Mouse (Mus musculus) MEL (cell line): ENCODE measurements at regions not wholly inside any gene's neighbourhood (a gene's known extent, or its start where the extent isn't known, plus 50 kb on each side); places are given as distances from the start of the nearest gene placed in this dataset.

Source experiments
- DNase-seq: peaks from one replicate; pipeline ENCODE4 v3.0.0; 2011; ENCODE audit warnings: low read depth, low spot score
- H3K27ac ChIP-seq: 2 replicates; pipeline ENCODE4 v1.5.1; 2012; ENCODE audit warnings: low read depth, mild to moderate bottlenecking, control low read depth, low read length, moderate library complexity; ENCODE audit not compliant: control insufficient read depth
- H3K27me3 ChIP-seq, 2 experiments: fragments of 150-350 bp in 1 of 2; sonication (generic) in 1 of 2; 2 replicates each; pipeline ENCODE4 v1.6.1; 2012; ENCODE audit warnings: low read length in 2 of 2, mild to moderate bottlenecking in 2 of 2, improper control_type of control experiment in 1 of 2, moderate library complexity in 1 of 2; ENCODE audit not compliant: insufficient read depth in 2 of 2, control insufficient read depth in 1 of 2
- H3K36me3 ChIP-seq, 2 experiments: 2 replicates each; pipeline ENCODE4 v1.6.1; 2012 to 2014; ENCODE audit warnings: low read length in 2 of 2, improper control_type of control experiment in 1 of 2, inconsistent platforms in 1 of 2, mild to moderate bottlenecking in 1 of 2; ENCODE audit not compliant: insufficient read depth in 2 of 2, control insufficient read depth in 1 of 2
- H3K4me1 ChIP-seq, 2 experiments: fragments of 150-350 bp in 1 of 2; sonication (generic) in 1 of 2; 2 replicates each; pipeline ENCODE4 v1.6.1; 2012; ENCODE audit warnings: low read length in 2 of 2, improper control_type of control experiment in 1 of 2, mild to moderate bottlenecking in 1 of 2; ENCODE audit not compliant: insufficient read depth in 2 of 2, control insufficient read depth in 1 of 2
- H3K4me3 ChIP-seq, 2 experiments: fragments of 150-350 bp in 1 of 2; sonication (generic) in 1 of 2; 2 replicates each; pipeline ENCODE4 v1.5.1; 2012; ENCODE audit warnings: low read depth in 2 of 2, low read length in 2 of 2, mild to moderate bottlenecking in 2 of 2, moderate library complexity in 2 of 2, control low read depth in 1 of 2, improper control_type of control experiment in 1 of 2; ENCODE audit not compliant: control insufficient read depth in 1 of 2, insufficient read depth in 1 of 2
- H3K79me2 ChIP-seq: 2 replicates; pipeline ENCODE4 v1.6.1; 2012; ENCODE audit warnings: mild to moderate bottlenecking, low read length, moderate library complexity; ENCODE audit not compliant: control insufficient read depth, poor library complexity, insufficient read depth
- H3K9ac ChIP-seq: 2 replicates; pipeline ENCODE4 v1.6.1; 2012; ENCODE audit warnings: low read depth, mild to moderate bottlenecking, control low read depth, low read length, moderate library complexity; ENCODE audit not compliant: control insufficient read depth, poor library complexity, severe bottlenecking
- H3K9me3 ChIP-seq: fragments of 150-350 bp; sonication (generic); replicated peaks from 2 replicates; pipeline ENCODE4 v1.6.1; 2012; ENCODE audit warnings: mild to moderate bottlenecking, low read length, improper control_type of control experiment, moderate library complexity; ENCODE audit not compliant: insufficient read depth
- CHD1 ChIP-seq: IDR thresholded peaks from 2 replicates; pipeline ENCODE4 v1.6.1; 2012; ENCODE audit warnings: low read depth, mild to moderate bottlenecking, inconsistent platforms, low read length, improper control_type of control experiment
- CTCF ChIP-seq, 3 experiments: IDR thresholded peaks in 2 of 3; conservative IDR thresholded peaks in 1 of 3; 2 replicates each; pipeline ENCODE4 v1.5.1; 2011 to 2012; ENCODE audit warnings: low read length in 3 of 3, low read depth in 2 of 3, mild to moderate bottlenecking in 2 of 3, improper control_type of control experiment in 1 of 3, inconsistent platforms in 1 of 3, mixed read lengths in 1 of 3, moderate library complexity in 1 of 3; ENCODE audit not compliant: control insufficient read depth in 1 of 3, insufficient read depth in 1 of 3, poor library complexity in 1 of 3, severe bottlenecking in 1 of 3
- E2F4 ChIP-seq: IDR thresholded peaks from 2 replicates; pipeline ENCODE4 v1.6.1; 2011; ENCODE audit warnings: low read depth, low read length, improper control_type of control experiment, borderline replicate concordance
- ELF1 ChIP-seq: IDR thresholded peaks from 2 replicates; pipeline ENCODE4 v1.6.1; 2014; ENCODE audit warnings: low read depth, mild to moderate bottlenecking, inconsistent platforms, low read length, improper control_type of control experiment, moderate library complexity
- EP300 ChIP-seq, 2 experiments: IDR thresholded peaks; 2 replicates each; pipeline ENCODE4 v1.6.1; 2011; ENCODE audit warnings: improper control_type of control experiment in 2 of 2, low read length in 2 of 2, low read depth in 1 of 2, mild to moderate bottlenecking in 1 of 2
- ETS1 ChIP-seq: IDR thresholded peaks from 2 replicates; pipeline ENCODE4 v1.6.1; 2012; ENCODE audit warnings: low read depth, mild to moderate bottlenecking, inconsistent platforms, low read length, improper control_type of control experiment, moderate library complexity
- GABPA ChIP-seq: IDR thresholded peaks from 2 replicates; pipeline ENCODE4 v1.6.1; 2012; ENCODE audit warnings: low read depth, mild to moderate bottlenecking, inconsistent platforms, low read length, improper control_type of control experiment, moderate library complexity
- GATA1 ChIP-seq: IDR thresholded peaks from 2 replicates; pipeline ENCODE4 v1.6.1; 2011; ENCODE audit warnings: low read depth, low read length, improper control_type of control experiment
- HCFC1 ChIP-seq: IDR thresholded peaks from 2 replicates; pipeline ENCODE4 v1.6.1; 2012; ENCODE audit warnings: low read depth, mild to moderate bottlenecking, inconsistent platforms, low read length, improper control_type of control experiment, moderate library complexity
- JUND ChIP-seq: IDR thresholded peaks from 2 replicates; pipeline ENCODE4 v1.6.1; 2011; ENCODE audit warnings: low read depth, mild to moderate bottlenecking, improper control_type of control experiment, low read length
- KAT2A ChIP-seq: conservative IDR thresholded peaks from 2 replicates; pipeline ENCODE4 v1.6.1; 2012; ENCODE audit warnings: low read depth, low read length, improper control_type of control experiment, inconsistent platforms
- MAFK ChIP-seq: IDR thresholded peaks from 2 replicates; pipeline ENCODE4 v1.6.1; 2011; ENCODE audit warnings: low read depth, mild to moderate bottlenecking, low read length, improper control_type of control experiment, borderline replicate concordance
- MAX ChIP-seq: IDR thresholded peaks from 2 replicates; pipeline ENCODE4 v1.6.1; 2011; ENCODE audit warnings: low read length, improper control_type of control experiment
- MXI1 ChIP-seq: IDR thresholded peaks from 2 replicates; pipeline ENCODE4 v1.6.1; 2011; ENCODE audit warnings: mild to moderate bottlenecking, low read depth, low read length, improper control_type of control experiment
- MYB ChIP-seq: IDR thresholded peaks from 2 replicates; pipeline ENCODE4 v1.6.1; 2011; ENCODE audit warnings: mild to moderate bottlenecking, low read depth, low read length, improper control_type of control experiment
- MYC ChIP-seq: IDR thresholded peaks from 2 replicates; pipeline ENCODE4 v1.6.1; 2011; ENCODE audit warnings: low read depth, mild to moderate bottlenecking, low read length, improper control_type of control experiment, moderate library complexity
- NELFE ChIP-seq: IDR thresholded peaks from 2 replicates; pipeline ENCODE4 v1.6.1; 2011; ENCODE audit warnings: low read depth, low read length, improper control_type of control experiment
- POLR2A ChIP-seq, 2 experiments: IDR thresholded peaks; 2 replicates each; pipeline ENCODE4 v1.6.1; 2011 to 2012; ENCODE audit warnings: low read length in 2 of 2, mild to moderate bottlenecking in 2 of 2, control low read depth in 1 of 2, improper control_type of control experiment in 1 of 2, low read depth in 1 of 2, moderate library complexity in 1 of 2; ENCODE audit not compliant: control insufficient read depth in 1 of 2, insufficient read depth in 1 of 2, poor library complexity in 1 of 2
- RAD21 ChIP-seq: IDR thresholded peaks from 2 replicates; pipeline ENCODE4 v1.6.1; 2011; ENCODE audit warnings: mild to moderate bottlenecking, low read depth, low read length, improper control_type of control experiment
- RCOR1 ChIP-seq: IDR thresholded peaks from 2 replicates; pipeline ENCODE4 v1.6.1; 2012; ENCODE audit warnings: low read depth, mild to moderate bottlenecking, inconsistent platforms, low read length, improper control_type of control experiment
- SMC3 ChIP-seq: IDR thresholded peaks from 2 replicates; pipeline ENCODE4 v1.6.1; 2011; ENCODE audit warnings: low read depth, low read length, improper control_type of control experiment
- TAL1 ChIP-seq: IDR thresholded peaks from 2 replicates; pipeline ENCODE4 v1.6.1; 2012; ENCODE audit warnings: mild to moderate bottlenecking, inconsistent platforms, low read length, moderate library complexity, mixed read lengths
- TCF12 ChIP-seq: IDR thresholded peaks from 2 replicates; pipeline ENCODE4 v1.6.1; 2014; ENCODE audit warnings: low read depth, mild to moderate bottlenecking, inconsistent platforms, low read length, improper control_type of control experiment, moderate library complexity
- UBTF ChIP-seq: IDR thresholded peaks from 2 replicates; pipeline ENCODE4 v1.6.1; 2012; ENCODE audit warnings: low read depth, mild to moderate bottlenecking, inconsistent platforms, low read length, improper control_type of control experiment, moderate library complexity, borderline replicate concordance; ENCODE audit not compliant: insufficient read depth
- USF2 ChIP-seq, 2 experiments: IDR thresholded peaks; 2 replicates each; pipeline ENCODE4 v1.6.1; 2011 to 2012; ENCODE audit warnings: improper control_type of control experiment in 2 of 2, low read length in 2 of 2, borderline replicate concordance in 1 of 2, inconsistent platforms in 1 of 2, low read depth in 1 of 2, mild to moderate bottlenecking in 1 of 2; ENCODE audit not compliant: insufficient read depth in 1 of 2
- ZKSCAN1 ChIP-seq: IDR thresholded peaks from 2 replicates; pipeline ENCODE4 v1.6.1; 2012; ENCODE audit warnings: low read depth, mild to moderate bottlenecking, inconsistent platforms, low read length, improper control_type of control experiment, moderate library complexity
- ZMIZ1 ChIP-seq: IDR thresholded peaks from 2 replicates; pipeline ENCODE4 v1.6.1; 2012; ENCODE audit warnings: low read depth, mild to moderate bottlenecking, inconsistent platforms, low read length, improper control_type of control experiment, moderate library complexity
- ZNF384 ChIP-seq: IDR thresholded peaks from 2 replicates; pipeline ENCODE4 v1.6.1; 2012; ENCODE audit warnings: low read depth, mild to moderate bottlenecking, inconsistent platforms, low read length, improper control_type of control experiment

- TF ChIP-seq CTCF (IDR thresholded peaks at IDR 0.05 in 2 of 3, conservative IDR thresholded peaks at IDR 0.05 in 1 of 3; ENCODE audit: control insufficient read depth in 1 of 3, insufficient read depth in 1 of 3, low read depth in 2 of 3, low read length in 3 of 3, poor library complexity in 1 of 3, severe bottlenecking in 1 of 3) (no peak), CHD1 (no peak)
These were observed 99.1 kb upstream of the Id2 start (continued) for GRCm38 (mm10) chr12:25196022-25196421.

GRCm38 (mm10) chr12:25192216-25192615 lies 95.3 kb upstream of the Id2 start:
- Histone ChIP-seq H3K9ac (no peak overlapping the region), H3K9me3 (no peaks in the 10 kb centered on the region), H3K79me2 (no peaks in the 10 kb centered on the region; the same call in 1 of the 2 replicates), H3K4me1 (peaks cover 10 to 42% of the 10 kb centered on the region in 2 experiments), H3K36me3 (peaks cover 0 to 19% of the 10 kb centered on the region in 2 experiments; a peak in 2 of 4 replicates), H3K4me3 (no peak overlapping the region), H3K27me3 (no peaks in the 10 kb centered on the region), H3K27ac (no peak overlapping the region)
- DNase-seq = no peak
- TF ChIP-seq POLR2A (IDR thresholded peaks at IDR 0.05; ENCODE audit: control insufficient read depth in 1 of 2, insufficient read depth in 1 of 2, low read depth in 1 of 2, low read length in 2 of 2, poor library complexity in 1 of 2) (no peak), HCFC1 (no peak), TCF12 (no peak), RAD21 (no peak), GATA1 (no peak), RCOR1 (no peak), JUND (no peak), ZNF384 (no peak), MXI1 (no peak), ZKSCAN1 (no peak), GABPA (no peak), CHD1 (no peak), MAX (no peak), TAL1 (no peak)

- H3K9me3 ChIP-seq = no peaks in the 10 kb centered on the region
- peak overlapping the region; percentile 86 for H3K27ac ChIP-seq
- H3K27me3 ChIP-seq = no peaks in the 10 kb centered on the region
- H3K4me3 ChIP-seq = peak overlapping the region; percentile 32 to 39; a peak in 3 of 4 replicates
- H3K4me1 ChIP-seq = peaks cover 6 to 24% of the 10 kb centered on the region in 2 experiments; a peak in 3 of 4 replicates
- peaks cover 0 to 11% of the 10 kb centered on the region in 2 experiments; a peak in 2 of 4 replicates for H3K36me3 ChIP-seq
- DNase-seq = peak; percentile 82
- H3K9ac ChIP-seq = peak overlapping the region; percentile 62
- H3K79me2 ChIP-seq = no peaks in the 10 kb centered on the region; the same call in 1 of the 2 replicates
- peak; percentile 60 for TF ChIP-seq NELFE
- TF ChIP-seq ETS1 = peak; percentile 99
- TF ChIP-seq ZMIZ1 = no peak
- TF ChIP-seq SMC3 = peak; percentile 4; the same call in 1 of the 2 replicates
- no peak for TF ChIP-seq ZKSCAN1
- TF ChIP-seq CHD1 = no peak
- no peak for TF ChIP-seq USF2 (IDR thresholded peaks at IDR 0.05; ENCODE audit: borderline replicate concordance in 1 of 2, insufficient read depth in 1 of 2, low read depth in 1 of 2, low read length in 2 of 2)
- no peak for TF ChIP-seq E2F4
- peak; percentile 80 to 91 for TF ChIP-seq EP300 (IDR thresholded peaks at IDR 0.05; ENCODE audit: low read depth in 1 of 2, low read length in 2 of 2)
- no peak; the same call in 1 of the 2 replicates for TF ChIP-seq MAFK
- no peak for TF ChIP-seq ZNF384
- peak; percentile 71 for TF ChIP-seq MYB
- TF ChIP-seq MYC = no peak
- no peak for TF ChIP-seq RAD21
- TF ChIP-seq KAT2A = 0 out of 2 replicates have a peak, but pooled peaks have one; percentile 7
- TF ChIP-seq RCOR1 = no peak; the same call in 1 of the 2 replicates
- TF ChIP-seq CTCF (IDR thresholded peaks at IDR 0.05 in 2 of 3, conservative IDR thresholded peaks at IDR 0.05 in 1 of 3; ENCODE audit: control insufficient read depth in 1 of 3, insufficient read depth in 1 of 3, low read depth in 2 of 3, low read length in 3 of 3, poor library complexity in 1 of 3, severe bottlenecking in 1 of 3) = no peak
- no peak for TF ChIP-seq UBTF
- peak; percentile 66; the same call in 1 of the 2 replicates for TF ChIP-seq ELF1
- peak; percentile 68 for TF ChIP-seq GATA1
- TF ChIP-seq TCF12 = peak; percentile 89
These were observed 93.4 kb upstream of the Id2 start for GRCm38 (mm10) chr12:25190360-25190759.
